Mouse (Mus musculus): ENCODE results near the gene Ggt1. TPM values are rescaled to one million over a fixed set of nuclear protein-coding genes. Genes with fewer than 3 reads are reported as not detected.

Gene Ggt1
- polyA plus RNA-seq (2012) = 1.2 and 1.8 TPM in 2 replicates

DNA sequence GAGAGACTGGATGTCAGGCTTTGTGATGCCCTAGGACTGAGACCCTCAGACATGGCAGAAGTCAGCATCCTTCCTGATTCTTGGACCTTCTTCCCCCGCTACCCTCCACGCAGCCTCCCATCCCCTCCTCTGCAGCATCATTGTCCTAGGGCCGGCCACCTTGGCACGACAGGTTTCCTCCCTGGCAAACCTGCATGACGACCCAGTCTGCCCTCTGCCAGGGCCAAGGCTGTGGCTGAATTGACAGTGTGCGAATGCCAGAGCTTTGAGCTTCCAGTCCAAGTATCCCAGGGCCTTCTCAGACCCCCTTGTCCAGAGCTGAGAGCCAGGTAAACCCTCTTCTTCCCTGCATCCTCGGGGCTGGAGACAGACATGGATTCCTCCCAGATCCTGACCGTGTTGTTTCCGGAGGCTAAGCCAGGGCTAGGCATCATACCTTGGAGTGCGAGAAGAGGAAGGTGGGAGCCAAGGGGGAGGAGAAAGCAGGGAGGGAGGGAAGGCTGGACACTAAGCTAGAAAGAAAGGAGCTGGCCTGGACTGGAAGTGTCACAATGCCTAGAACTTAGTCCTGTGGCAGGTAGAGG is at the start of gene Ggt1:
Gene Ggt1, plus strand, starts transcription at position 534 of the 584 bp plus-strand sequence.

DNA sequence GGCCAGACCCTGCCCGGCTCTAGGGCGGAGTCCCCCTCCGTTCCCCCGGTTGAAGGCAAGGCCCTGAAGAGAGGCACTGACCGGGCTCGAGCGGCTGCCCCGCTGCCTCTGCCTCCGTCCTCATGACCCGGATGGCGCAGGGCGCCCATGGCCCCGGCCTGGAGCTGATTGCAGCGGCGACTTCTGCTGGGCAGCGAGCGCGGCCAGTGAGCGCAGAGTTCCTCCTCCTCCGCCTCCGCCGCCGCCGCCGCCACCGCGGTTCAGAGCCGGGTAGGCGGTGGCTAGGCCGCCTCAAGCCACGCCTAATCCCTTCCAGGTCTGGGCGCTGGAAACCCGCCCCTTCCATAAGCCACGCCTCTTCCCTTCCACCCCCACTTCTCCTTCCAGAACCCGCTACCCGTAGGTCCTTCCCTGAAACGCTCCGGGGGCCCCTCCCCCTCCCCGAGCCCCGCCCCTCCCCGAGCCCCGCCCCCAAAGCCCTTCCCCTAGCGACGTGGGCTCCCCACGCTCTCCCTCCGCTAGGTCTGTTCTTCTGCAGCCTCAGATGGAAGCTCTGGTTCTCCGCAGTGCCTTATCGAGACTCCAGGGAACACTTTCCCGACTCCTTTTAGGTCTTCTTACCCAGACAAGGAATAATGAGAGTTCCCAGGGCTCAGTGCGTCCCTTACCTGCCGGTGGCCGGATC is 44.2 kb upstream of the Ggt1 start, which contains the start of gene Snrpd3:
Gene Snrpd3, plus strand, starts transcription at position 479 of the 685 bp plus-strand sequence.

DNA sequence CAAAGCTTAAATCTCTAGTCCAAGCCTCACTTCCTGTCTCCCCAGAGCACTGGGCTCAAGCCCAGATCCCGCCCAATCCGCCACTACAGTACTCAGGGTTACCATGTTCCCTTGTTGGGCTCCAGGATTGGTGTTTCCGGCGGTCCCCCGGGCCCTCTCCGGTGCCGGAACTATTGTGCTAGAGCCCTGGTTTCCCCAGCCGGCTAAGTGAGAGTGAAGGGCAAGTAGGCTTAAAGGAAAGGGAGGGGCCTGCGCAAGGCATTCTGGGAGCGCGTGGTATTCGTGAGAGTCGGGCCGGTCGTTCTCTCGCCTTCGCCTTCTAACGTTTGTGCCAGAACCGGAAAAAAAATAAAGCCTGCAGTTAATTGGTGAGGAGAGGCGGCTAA is 43.7 kb upstream of the Ggt1 start, which contains the start of gene Gucd1:
Gene Gucd1, minus strand, starts transcription at position 215 of the 386 bp plus-strand sequence.

DNA sequence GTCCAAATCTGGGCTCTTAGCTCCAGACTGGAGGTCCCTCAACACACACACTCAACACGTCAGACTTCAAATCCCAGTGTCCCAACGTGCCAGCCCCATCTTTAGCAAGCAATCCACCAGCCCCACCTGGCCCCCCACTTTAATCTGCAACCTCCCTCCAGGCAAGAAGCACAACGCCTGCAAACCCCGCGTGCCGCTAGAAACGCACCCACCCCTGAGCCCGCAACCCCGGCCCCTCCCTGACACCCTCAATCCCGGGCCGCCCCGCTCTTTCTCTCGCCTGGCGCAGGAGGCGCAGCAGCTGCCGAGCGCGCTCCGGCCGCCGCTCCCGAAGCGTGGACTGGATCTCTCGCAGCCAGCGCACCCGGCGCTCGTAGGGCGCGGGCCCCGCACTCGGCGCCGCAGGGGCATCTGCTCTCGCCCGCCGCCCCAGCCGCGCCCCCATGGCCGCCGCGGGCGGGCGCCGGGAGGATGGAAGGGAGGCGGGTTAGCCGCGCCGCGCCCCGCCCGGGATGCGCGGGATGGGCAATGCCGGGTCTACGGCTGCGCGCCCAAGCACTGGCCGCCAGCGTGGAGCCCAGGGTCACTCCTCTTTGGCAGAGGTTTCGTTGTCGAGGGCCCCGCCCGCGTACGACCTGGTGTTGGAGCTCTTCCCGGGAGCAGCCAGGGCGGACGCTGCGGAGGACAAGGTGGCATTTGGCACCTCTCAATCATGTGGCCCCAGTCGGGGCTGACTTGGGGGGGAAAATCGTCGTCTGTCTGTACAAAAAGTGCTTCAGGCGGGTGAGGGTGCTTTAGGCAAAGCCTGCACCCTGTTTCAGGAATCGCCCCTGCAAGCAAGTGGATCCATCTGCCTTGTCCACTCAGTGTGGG is 1.5 kb upstream of the Ggt1 start, which contains the start of gene Lrrc75b:
Gene Lrrc75b, minus strand, starts transcription at position 655 of the 873 bp plus-strand sequence.

DNA sequence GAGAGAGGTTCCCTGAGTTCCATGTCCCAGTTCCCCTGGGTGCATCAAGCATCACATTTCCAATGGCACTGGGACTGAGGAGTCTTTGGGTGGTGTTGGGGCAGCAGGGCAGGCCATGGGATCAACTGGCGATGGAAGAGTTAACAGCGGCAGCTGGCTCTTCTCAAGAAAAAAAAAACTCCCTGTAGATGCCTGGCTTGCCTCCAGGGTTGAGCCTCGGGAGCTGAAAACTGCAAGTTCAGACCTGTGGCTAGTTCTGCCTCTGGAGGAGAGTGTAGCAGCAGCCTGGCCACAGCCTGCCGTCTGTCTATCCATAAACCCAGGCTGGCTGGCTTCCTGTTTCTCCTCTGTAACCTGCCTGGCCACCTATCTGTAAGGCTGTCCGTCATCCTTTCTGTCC is 27.7 kb downstream of the Ggt1 start, which contains the start of gene Ggt5:
Gene Ggt5, plus strand, starts transcription at position 212 of the 400 bp plus-strand sequence.

Other genes starting within 250 kb of the Ggt1 start
- gene Adora2a, start 244.7 kb upstream of the Ggt1 start, polyA plus RNA-seq (2012) = 4.6 and 7.1 TPM in 2 replicates
- gene Upb1, start 160.5 kb upstream of the Ggt1 start, polyA plus RNA-seq (2012) = 0.35 and 0.75 TPM in 2 replicates
- gene Snrpd3, start 44.1 kb upstream of the Ggt1 start, polyA plus RNA-seq (2012) = 27.9 and 31.9 TPM in 2 replicates
- gene Gucd1, start 43.6 kb upstream of the Ggt1 start, polyA plus RNA-seq (2012) = 8.0 and 9.2 TPM in 2 replicates
- 0.02 TPM in 1 of 2 replicates, not detected in the other for gene Lrrc75b, start 1.3 kb upstream of the Ggt1 start, polyA plus RNA-seq (2012)
- 9.1 and 11.3 TPM in 2 replicates for gene Ggt5, start 27.7 kb downstream of the Ggt1 start, polyA plus RNA-seq (2012)
- 0.68 and 1.6 TPM in 2 replicates for gene Susd2, start 82.4 kb downstream of the Ggt1 start, polyA plus RNA-seq (2012)
- 95.9 and 105 TPM in 2 replicates for gene Cabin1, start 202.7 kb downstream of the Ggt1 start, polyA plus RNA-seq (2012)
- gene Ddt, start 211.8 kb downstream of the Ggt1 start, polyA plus RNA-seq (2012) = 95.8 and 97.5 TPM in 2 replicates
- gene Gm20441, start 219.3 kb downstream of the Ggt1 start, polyA plus RNA-seq (2012) = not detected in 2 replicates
- 4.0 and 4.4 TPM in 2 replicates for gene Gstt3, start 219.8 kb downstream of the Ggt1 start, polyA plus RNA-seq (2012)
- gene Gstt1, start 237.0 kb downstream of the Ggt1 start, polyA plus RNA-seq (2012) = 0.38 and 0.93 TPM in 2 replicates

All from megakaryocyte-erythroid progenitor cell, adult 5 weeks (primary cell).